Mouse (Mus musculus): ENCODE data around the gene St6galnac3.
A peak's percentile ranks its signal among the peaks of the same experiment; 100 is the strongest.
"Not testable (repeated sequence)": the region's sequence is repeated elsewhere in the genome, so short reads cannot be mapped to it uniquely, and the experiment has no call there.

St6galnac3 gene

GRCm38 (mm10) chr3:153724701-153725668 lies at the start of gene St6galnac3:
Gene St6galnac3 (minus strand): TSS chr3:153725174.
- DNase-seq (ENCODE audit: low read depth, low spot score), result peak; percentile 61

DNA sequence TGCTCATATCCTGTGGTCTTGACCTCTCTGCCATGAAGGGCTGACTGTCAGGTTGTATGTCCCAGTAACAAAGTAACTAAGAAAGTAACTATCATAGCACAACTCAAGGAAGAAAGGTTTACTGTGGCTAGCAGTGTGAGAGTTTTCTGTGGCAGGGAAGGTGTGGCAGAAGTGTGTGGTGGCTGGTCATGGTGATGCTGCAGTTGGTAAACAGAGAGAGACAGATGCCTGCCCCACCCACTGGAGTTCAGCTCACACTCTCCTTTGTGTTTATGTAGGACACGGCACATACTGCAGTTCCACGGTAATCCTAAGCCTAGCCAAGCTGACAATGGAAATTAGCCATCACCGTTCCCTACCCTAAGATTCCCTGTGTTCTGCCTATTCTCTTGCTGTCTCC lies 49.6 kb upstream of the St6galnac3 start:
- no peak for DNase-seq (ENCODE audit: low read depth, low spot score)

DNA sequence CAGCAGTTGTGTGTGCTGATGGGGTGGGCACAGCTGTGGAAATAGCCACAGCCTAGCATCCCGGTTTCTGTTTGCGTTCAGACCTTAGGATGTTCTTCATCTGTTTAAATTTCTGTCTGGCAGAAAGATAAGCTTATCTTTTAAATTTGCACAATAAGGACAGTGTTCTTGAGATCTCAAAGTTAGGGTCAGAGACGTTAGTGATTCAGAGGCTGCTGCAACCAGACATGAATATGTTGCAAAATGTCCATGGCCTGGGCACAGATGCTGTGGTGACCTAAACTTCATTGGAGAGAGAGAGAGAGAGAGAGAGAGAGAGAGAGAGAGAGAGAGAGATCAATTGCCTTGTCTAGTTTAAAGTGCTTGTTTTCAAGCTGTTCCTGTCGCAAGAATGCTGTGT lies 46.5 kb upstream of the St6galnac3 start:
- no peak for DNase-seq (ENCODE audit: low read depth, low spot score)

GRCm38 (mm10) chr3:153770573-153770972 lies 45.6 kb upstream of the St6galnac3 start:
- no peak for DNase-seq (ENCODE audit: low read depth, low spot score)

- DNase-seq (ENCODE audit: low read depth, low spot score), result no peak
Measured at GRCm38 (mm10) chr3:153769220-153769619, 44.2 kb upstream of the St6galnac3 start.

- DNase-seq (ENCODE audit: low read depth, low spot score), result no peak
Measured at GRCm38 (mm10) chr3:153765171-153765570, 40.2 kb upstream of the St6galnac3 start.

DNA sequence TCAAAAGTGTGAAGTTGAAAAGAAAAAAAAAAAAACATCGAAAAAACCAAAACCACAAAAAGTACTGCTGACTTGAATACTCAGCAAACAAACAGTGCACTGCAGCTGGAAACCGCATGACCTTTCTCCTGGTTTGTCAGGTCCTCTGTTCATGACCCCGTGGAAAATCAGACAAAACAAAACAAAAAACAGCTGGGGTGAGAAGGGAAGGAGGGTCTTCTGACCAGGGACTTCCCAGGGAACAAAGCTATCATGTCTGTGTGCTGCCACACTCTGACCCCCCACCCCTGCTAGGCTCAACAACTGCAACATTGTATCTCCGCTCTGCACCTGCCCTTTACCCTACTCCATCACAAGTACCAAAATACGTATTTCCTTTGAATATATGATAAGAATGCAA lies 39.8 kb upstream of the St6galnac3 start:
- DNase-seq (ENCODE audit: low read depth, low spot score), result no peak

DNA sequence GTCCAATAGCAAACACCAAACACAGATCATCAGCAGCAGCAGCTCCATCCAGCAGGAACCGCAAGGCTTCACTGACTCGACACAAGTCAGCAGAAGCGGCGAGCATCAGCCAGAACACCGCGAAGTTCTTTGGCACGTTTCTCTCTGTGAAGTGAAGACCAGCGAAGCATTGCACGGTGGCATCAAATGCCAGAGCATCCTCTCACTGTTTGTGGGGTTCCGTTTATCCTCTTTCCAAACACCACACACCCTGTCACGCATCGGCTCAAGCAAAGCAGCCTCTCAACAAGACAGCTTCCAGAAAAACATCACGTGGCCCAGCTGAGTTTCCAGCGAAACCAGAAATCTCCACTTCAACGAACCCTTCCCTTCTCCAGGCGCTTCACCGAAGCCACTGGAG lies 36.2 kb upstream of the St6galnac3 start:
- DNase-seq (ENCODE audit: low read depth, low spot score), result no peak

DNA sequence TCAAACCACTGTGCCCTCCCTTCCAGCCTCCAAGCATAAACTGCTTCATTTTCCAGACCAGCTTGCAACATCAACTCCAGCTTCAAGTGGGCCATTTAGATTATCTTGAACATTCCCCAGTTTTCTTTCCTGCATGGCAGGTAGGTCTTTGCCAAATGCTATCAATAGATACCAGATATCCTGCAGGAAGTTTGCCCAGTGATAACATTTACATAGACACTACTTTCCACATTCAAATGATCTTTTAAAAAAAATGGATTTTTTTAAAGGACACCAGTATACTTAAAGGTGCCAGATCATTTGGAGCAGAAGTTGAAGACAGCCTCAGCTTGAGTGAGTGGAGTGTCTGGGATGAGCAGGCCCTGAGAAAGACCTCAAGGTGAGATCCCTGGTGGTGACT lies 34.3 kb upstream of the St6galnac3 start:
- no peak for DNase-seq (ENCODE audit: low read depth, low spot score)

DNA sequence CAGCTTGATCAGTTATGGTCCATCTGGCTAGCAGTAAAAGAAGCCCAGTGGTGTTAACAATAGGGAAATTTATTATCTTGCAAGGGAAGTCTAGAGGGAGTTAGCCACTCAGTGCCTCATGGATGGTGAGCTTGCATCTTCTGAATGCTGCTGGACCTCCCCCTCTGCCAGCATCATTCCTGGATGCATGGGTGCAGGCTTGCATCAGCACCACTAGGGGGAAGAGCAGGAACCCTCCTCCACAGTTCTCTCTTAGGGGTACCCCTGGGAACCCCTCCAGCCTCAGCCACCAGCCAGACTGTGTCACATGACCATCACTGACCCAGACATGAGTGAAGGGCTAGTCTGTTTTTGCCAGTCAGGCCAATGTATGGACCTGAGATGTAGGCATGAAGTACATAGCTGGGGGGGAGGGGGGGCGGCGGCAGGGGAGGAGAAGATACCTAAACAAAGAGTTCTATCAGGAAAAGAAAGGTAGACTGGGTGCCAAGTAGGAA lies 31.6 kb upstream of the St6galnac3 start:
- DNase-seq (ENCODE audit: low read depth, low spot score), result no peak

DNA sequence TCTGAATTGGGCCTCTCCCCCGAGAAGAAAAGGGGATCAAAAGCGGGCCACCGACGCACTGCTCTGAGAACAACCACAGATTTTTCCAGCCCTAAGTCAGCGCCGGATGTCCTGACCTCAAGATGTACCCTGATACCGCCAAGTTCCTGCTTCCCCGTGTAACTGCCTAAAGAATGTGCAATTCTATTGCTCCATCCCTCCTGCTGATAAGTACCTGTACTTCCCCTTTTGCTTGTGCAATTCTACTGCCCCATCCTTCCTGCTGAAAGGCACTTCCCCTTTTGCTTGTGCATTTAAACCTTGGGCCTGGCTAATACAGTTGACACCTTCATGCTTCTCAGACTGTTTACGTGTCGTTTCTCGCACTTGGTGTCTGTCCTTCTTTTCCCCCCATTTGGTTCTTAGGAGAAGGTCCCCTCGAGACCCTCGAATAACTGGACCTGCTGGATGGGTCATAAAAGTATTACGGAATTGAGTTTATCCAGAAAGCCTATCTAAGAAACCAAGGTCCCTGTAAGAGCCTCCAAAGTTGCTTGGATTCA lies 30.9 kb upstream of the St6galnac3 start:
- not testable (repeated sequence) for DNase-seq (ENCODE audit: low read depth, low spot score)

DNA sequence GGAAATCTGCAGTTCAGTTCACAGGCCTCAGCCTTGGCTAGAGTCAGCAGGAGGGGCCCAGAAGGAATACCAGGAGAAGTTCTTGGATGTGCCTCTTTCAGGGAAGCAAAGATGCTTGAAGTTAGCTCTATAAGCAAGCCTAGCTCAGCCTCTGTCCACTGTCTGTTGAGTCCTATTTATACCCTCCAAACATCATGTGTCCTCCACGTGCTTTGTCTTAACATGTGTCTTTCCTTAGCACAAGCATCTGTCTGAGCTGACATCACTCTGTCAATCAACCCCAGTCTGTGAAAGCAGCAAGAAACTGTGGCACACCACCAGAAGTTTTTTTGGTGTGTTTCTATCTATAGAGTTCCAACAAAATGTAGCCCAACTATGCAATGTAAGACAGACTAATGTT lies 26.5 kb upstream of the St6galnac3 start:
- DNase-seq (ENCODE audit: low read depth, low spot score), result no peak

DNA sequence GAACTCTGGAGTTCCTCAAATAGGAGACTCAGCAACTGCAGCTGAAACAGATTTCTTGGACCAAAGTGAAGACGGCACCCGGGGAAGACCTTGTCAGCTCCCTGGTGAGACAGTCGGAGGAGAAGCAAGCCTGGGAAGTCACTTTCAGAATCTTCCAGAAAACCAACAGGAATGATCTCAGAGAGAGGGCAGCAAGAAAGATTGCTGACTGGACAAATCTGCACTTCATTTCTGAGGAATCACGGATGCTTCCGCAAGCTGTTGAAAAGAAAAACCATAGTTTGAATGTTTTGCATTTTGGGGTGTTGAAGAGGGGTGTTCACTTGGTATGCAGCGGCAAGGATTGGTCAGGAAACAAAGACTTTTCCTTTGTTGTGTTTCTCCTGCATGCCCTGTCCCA lies 24.4 kb upstream of the St6galnac3 start:
- no peak for DNase-seq (ENCODE audit: low read depth, low spot score)

DNA sequence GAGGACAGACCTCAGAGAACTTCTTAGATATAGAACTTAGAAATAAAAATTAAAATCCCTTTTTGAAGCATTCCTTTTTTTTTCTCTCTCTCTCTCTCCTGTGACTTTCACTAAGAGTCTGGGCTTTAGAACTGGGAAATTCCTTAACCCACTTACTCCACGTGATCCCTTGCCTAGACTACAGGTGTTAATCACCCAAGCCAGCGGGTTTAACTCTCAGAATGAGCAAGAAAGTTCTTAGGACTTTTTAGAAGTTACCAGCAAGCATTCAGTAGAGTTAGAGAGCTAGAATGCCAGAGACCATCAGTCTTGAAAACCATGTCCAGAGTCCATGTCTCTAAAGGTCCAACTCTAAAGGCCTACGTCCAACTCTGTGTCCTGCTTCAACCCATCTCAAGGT lies 23.3 kb upstream of the St6galnac3 start:
- no peak for DNase-seq (ENCODE audit: low read depth, low spot score)

DNA sequence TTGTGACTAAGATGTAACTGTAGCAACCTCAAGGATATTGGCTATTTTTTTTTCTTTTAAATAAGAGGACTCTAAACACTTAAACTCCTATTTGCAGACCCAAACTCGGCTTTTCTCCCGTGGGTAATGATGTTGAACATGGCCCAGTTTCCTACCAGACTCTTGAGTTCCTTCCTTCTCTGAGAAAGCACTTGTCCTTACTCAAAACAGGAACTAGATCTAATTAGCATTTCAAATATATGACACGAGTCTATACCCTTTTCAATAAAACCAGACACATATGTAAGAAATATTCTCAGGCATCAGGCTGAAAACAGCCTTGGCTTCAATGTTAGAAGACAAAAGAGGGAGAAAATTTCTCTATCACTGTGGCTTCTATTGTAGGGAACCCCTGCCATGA lies 20.1 kb upstream of the St6galnac3 start:
- DNase-seq (ENCODE audit: low read depth, low spot score), result no peak

DNA sequence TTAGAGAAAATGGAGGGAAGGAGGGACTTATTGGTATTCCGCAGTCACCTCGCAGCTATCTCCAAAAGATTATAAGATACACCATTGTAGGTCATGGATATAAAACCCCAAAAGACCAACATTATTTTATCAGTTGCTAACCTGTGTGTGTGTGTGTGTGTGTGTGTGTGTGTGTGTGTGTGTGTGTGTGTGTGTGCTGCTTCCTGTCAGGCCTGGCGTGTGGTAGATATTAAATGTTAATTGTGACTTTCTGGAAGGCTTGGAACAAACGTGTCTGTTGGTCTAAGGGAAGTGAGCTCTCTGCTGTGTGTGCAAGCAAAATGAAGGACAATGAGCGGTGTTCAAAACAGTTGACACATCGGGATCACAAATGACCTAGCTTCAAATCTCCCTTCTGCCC lies 19.5 kb upstream of the St6galnac3 start:
- DNase-seq (ENCODE audit: low read depth, low spot score), result no peak

- no peak for DNase-seq (ENCODE audit: low read depth, low spot score)
Measured at GRCm38 (mm10) chr3:153741800-153742199, 16.8 kb upstream of the St6galnac3 start.

DNA sequence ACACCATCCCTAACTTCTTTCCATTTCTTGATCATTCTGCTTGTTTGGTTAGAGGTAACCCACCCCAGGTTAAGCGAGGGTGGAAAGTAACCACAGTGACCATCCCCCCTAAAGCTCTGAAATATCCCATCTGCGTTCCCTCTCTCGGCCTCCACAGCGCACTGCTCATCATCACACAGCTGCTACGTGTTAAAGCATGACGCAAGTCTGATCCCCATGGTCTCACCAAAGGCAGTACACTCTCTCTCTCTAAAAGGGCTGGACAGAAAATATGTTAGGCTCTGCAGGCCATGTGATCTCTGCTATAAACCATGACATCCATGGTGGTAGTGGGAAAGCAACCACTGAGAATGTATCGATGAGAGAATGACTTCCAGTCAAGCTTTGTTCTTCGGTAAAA lies 14.4 kb upstream of the St6galnac3 start:
- DNase-seq (ENCODE audit: low read depth, low spot score), result no peak

- no peak for DNase-seq (ENCODE audit: low read depth, low spot score)
Measured at GRCm38 (mm10) chr3:153738421-153738820, 13.4 kb upstream of the St6galnac3 start.

- no peak for DNase-seq (ENCODE audit: low read depth, low spot score)
Measured at GRCm38 (mm10) chr3:153736756-153737280, 11.8 kb upstream of the St6galnac3 start.

GRCm38 (mm10) chr3:153735796-153736549 lies 11.0 kb upstream of the St6galnac3 start:
- no peak for DNase-seq (ENCODE audit: low read depth, low spot score)

- no peak for DNase-seq (ENCODE audit: low read depth, low spot score)
Measured at GRCm38 (mm10) chr3:153734741-153735140, 9.8 kb upstream of the St6galnac3 start.

Measured in WW6 (cell line).